Mouse (Mus musculus) midbrain, embryonic 16.5 days (tissue): ENCODE measurements around the gene Dppa5a. TPM values are rescaled to one million over a fixed set of nuclear protein-coding genes. Genes with fewer than 3 reads are reported as not detected.

Experiments used
- ATAC-seq: fragments of 200-750 bp; cut with Nextera tagmentation; 2 replicates; pipeline ENCODE4 v1.8.0; 2017; ENCODE audit warnings: moderate TSS enrichment
- H3K27ac ChIP-seq: fragments of 300-500 bp; sonication (generic); 2 replicates; pipeline ENCODE4 v1.5.1; 2014; ENCODE audit warnings: mild to moderate bottlenecking, low read length, mixed read lengths
- H3K27me3 ChIP-seq: fragments of 300-500 bp; sonication (generic); 2 replicates; pipeline ENCODE4 v1.6.1; 2014; ENCODE audit warnings: low read depth, low read length, mixed read lengths; ENCODE audit not compliant: control insufficient read depth, insufficient read depth
- H3K36me3 ChIP-seq: fragments of 300-500 bp; sonication (generic); 2 replicates; pipeline ENCODE4 v1.6.1; 2014; ENCODE audit warnings: mild to moderate bottlenecking, low read length, moderate library complexity, mixed read lengths; ENCODE audit not compliant: control insufficient read depth, insufficient read depth
- H3K4me1 ChIP-seq: fragments of 300-500 bp; sonication (generic); 2 replicates; pipeline ENCODE4 v1.6.1; 2014; ENCODE audit warnings: mild to moderate bottlenecking, low read length, mixed read lengths; ENCODE audit not compliant: control insufficient read depth, insufficient read depth
- H3K4me2 ChIP-seq: fragments of 300-500 bp; sonication (generic); 2 replicates; pipeline ENCODE4 v1.6.1; 2014; ENCODE audit warnings: mild to moderate bottlenecking, low read length, mixed read lengths
- H3K4me3 ChIP-seq: fragments of 300-500 bp; sonication (generic); 2 replicates; pipeline ENCODE4 v1.5.1; 2014; ENCODE audit warnings: low read depth, mild to moderate bottlenecking, low read length, moderate library complexity, mixed read lengths
- H3K9ac ChIP-seq: fragments of 300-500 bp; sonication (generic); 2 replicates; pipeline ENCODE4 v1.6.1; 2014; ENCODE audit warnings: low read depth, low read length, mixed read lengths
- H3K9me3 ChIP-seq: fragments of 300-500 bp; sonication (generic); replicated peaks from 2 replicates; pipeline ENCODE4 v1.6.1; 2014; ENCODE audit warnings: mild to moderate bottlenecking, low read length, mixed read lengths; ENCODE audit not compliant: control insufficient read depth, poor library complexity, severe bottlenecking
- WGBS: fragments of 180-500 bp; shearing (Covaris S2); extraction: QIAGEN DNeasy Blood & Tissue Kit; methylation state at CpG from one replicate; pipeline ENCODE4 v1.1.7; 2014; 5-methylcytosine and 5-hydroxymethylcytosine counted together
- polyA plus RNA-seq: library from polyadenylated mRNA; unstranded; fragments of >200 nt; fragmentation: Nextera tagmentation; extraction: Ambion mirVana; gene quantifications from 2 replicates; pipeline ENCODE4 v1.2.1, GENCODE M21; 2015

Dppa5a gene
- polyA plus RNA-seq, 1 experiment from 2014 or later = 8.3 TPM

DNA sequence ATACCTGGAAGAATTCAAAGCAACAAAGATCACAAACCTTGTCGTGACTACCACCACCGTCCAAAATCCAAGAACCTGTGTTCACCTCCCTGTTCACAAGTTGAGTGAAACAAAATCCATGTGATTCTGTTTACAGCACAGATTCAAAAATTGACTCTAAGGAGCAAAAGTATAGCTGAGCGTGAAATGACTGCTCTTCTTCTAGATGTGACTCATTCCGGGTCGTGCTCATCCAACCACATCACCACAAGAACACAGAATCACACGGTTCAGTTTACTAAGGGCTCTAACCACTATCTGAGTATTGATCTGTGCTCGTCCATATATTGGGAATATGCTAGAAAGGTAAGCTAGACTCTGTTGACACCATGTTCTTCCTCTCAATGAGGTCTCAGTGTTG lies 19.0 kb upstream of the Dppa5a start:
- Histone ChIP-seq H3K4me1 (no peaks in the 10 kb centered on the region), H3K4me2 (no peak overlapping the region), H3K27ac (no peak overlapping the region), H3K4me3 (no peak overlapping the region), H3K9ac (no peak overlapping the region), H3K36me3 (no peaks in the 10 kb centered on the region), H3K27me3 (no peaks in the 10 kb centered on the region), H3K9me3 (no peaks in the 10 kb centered on the region)
- 86% methylated on average over 7 of the region's 7 CpGs for WGBS
- ATAC-seq = no peak

DNA sequence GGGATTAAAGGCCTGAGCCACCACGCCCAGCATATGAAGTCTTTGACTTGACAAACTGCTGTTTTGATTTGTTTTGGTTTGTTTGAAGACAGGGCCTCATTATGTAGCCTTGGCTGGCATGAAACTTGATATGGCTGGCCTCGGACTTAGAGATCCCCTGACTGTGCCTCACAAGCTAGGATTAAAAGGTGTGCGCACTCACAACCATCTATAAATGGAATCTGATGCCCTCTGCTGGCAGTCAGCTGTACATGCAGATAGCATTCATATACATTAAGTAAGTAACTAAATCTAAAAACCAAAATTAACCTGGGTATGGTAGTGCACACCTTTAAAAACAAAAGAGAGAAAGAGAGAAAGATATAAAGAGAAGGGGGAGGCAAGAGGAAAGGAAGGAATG lies 17.9 kb upstream of the Dppa5a start:
- 46% methylated on average over 3 of the region's 3 CpGs for WGBS
- Histone ChIP-seq H3K4me1 (no peaks in the 10 kb centered on the region), H3K9me3 (no peaks in the 10 kb centered on the region), H3K36me3 (no peaks in the 10 kb centered on the region), H3K4me3 (no peak overlapping the region), H3K27ac (no peak overlapping the region), H3K9ac (no peak overlapping the region), H3K27me3 (no peaks in the 10 kb centered on the region), H3K4me2 (no peak overlapping the region)
- ATAC-seq = no peak

DNA sequence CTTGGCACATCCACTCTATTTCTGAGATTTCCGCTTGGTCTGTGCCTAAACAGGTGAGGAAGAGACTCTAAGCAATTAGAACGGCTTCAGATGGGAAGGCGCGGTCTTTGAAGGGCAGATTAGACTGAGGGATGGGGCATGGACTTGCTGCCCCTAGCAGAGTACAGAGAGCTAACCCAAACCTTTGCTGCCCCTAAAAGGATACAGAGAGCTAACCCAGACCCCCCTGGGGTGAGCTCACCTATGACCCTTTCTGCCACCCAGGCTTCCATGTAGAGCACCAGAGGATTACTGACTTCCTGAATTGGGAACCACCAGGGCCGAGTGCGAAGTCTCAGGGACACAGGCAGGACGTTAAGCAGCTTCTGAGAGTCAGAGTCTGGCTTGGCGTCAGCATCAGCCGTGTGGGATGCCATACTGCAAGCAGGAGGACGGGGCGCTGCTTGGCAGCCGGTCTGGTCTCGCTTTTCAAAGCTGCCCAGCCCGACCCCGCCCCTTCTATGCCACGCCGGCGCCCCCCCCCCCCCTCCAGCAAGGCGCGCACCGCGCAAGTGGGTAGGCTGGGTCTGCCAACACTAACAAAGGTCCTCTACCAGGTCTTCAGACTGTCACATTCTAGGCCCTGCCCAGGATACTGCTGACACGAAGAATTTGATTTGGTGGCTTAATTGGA lies 10.3 kb upstream of the Dppa5a start, which contains the start of gene Ooep:
TSS of gene Ooep (minus strand) at position 613 of the 673 bp plus-strand sequence.
- no peaks in the 10 kb centered on the region for H3K36me3 ChIP-seq
- H3K4me3 ChIP-seq = peak within 1 kb of the TSS; percentile 43
- peak within 1 kb of the TSS; percentile 54 for H3K9ac ChIP-seq
- peak within 1 kb of the TSS; percentile 73 for H3K27ac ChIP-seq
- H3K4me2 ChIP-seq = peak within 1 kb of the TSS; percentile 61
- no peaks in the 10 kb centered on the region for H3K27me3 ChIP-seq
- ATAC-seq = peak; percentile 95
- H3K4me1 ChIP-seq = peaks cover 6% of the 10 kb centered on the region
- no peaks in the 10 kb centered on the region for H3K9me3 ChIP-seq
- WGBS = 2% methylated on average over 17 of the region's 23 CpGs

DNA sequence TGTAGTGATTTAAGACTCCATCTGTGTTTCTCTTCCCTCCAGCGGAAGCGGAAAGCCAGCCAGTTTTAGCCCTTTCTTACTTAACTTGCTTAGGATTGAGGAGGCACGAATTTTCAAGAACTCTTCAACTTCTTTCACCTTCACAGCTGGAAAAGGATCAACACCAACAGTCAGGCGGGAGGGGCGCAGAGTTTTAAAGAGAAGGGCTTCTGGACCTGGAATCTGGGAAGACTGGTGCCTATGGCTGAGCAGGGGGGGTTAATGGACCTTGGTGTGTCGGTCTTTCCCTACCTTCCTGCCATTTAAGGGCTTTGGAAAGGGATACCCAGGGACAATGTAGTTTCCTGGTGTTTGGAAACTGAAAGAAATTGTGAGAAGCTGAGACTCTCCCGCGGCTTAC lies 9.6 kb upstream of the Dppa5a start:
- peak overlapping the region; percentile 43 for H3K4me3 ChIP-seq
- no peaks in the 10 kb centered on the region for H3K36me3 ChIP-seq
- no peak for ATAC-seq
- peak overlapping the region; percentile 61 for H3K4me2 ChIP-seq
- WGBS = 28% methylated on average over 8 of the region's 8 CpGs
- no peaks in the 10 kb centered on the region for H3K27me3 ChIP-seq
- peak overlapping the region; percentile 73 for H3K27ac ChIP-seq
- H3K9ac ChIP-seq = peak overlapping the region; percentile 54
- peaks cover 6% of the 10 kb centered on the region for H3K4me1 ChIP-seq
- no peaks in the 10 kb centered on the region for H3K9me3 ChIP-seq

DNA sequence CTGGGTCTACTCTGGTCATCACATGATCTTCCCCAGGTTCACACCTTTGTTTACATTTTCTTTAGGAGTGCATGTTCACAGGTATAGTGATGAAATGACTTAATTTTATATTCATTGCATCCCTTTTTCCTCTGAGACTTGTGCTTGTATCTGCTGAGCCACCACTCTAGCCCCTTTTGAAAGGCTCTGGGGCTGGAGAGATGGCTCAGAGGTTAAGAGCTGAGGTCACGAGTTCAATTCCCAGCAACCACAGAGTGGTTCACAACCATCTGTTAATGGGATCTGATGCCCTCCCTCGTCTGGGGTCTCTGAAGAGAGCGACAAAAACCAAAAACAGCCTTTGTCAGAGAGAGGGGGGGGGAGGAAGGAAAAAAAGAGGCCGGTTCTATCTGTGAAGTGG lies 7.5 kb upstream of the Dppa5a start:
- no peaks in the 10 kb centered on the region for H3K9me3 ChIP-seq
- H3K9ac ChIP-seq = no peak overlapping the region
- no peaks in the 10 kb centered on the region for H3K27me3 ChIP-seq
- no peaks in the 10 kb centered on the region for H3K36me3 ChIP-seq
- no peak overlapping the region for H3K4me3 ChIP-seq
- 76% methylated on average over 4 of the region's 4 CpGs for WGBS
- no peak for ATAC-seq
- H3K27ac ChIP-seq = no peak overlapping the region
- no peak overlapping the region for H3K4me2 ChIP-seq
- H3K4me1 ChIP-seq = peaks cover 6% of the 10 kb centered on the region

DNA sequence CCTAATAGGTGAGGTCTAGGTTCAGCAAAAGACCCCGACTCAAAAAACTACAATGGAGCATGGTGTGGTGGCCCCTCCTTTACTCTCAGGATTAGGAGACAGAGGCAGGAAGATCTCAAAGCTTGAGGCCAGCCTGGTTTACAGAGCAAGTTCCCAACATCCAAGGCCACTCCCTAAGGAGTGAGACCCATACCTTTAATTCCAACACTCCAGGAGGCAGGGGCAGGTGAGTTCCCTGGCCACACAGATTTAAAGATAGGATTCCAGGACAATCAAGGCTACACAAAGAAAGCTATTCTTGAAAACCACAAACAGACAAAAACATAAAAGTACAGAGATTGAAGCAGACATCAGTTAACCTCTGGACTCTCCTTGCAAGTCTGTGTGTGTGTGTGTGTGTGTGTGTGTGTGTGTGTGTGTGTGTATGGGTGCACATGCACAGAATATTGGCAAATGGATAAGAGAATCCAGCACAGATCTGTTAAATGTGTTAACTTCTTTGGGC lies 7.0 kb upstream of the Dppa5a start:
- H3K4me1 ChIP-seq = peaks cover 6% of the 10 kb centered on the region
- H3K4me3 ChIP-seq = no peak overlapping the region
- H3K9me3 ChIP-seq = no peaks in the 10 kb centered on the region
- H3K27ac ChIP-seq = no peak overlapping the region
- no peak overlapping the region for H3K9ac ChIP-seq
- ATAC-seq = no peak
- WGBS = 81% methylated on average over 1 of the region's 1 CpGs
- no peaks in the 10 kb centered on the region for H3K36me3 ChIP-seq
- H3K27me3 ChIP-seq = no peaks in the 10 kb centered on the region
- no peak overlapping the region for H3K4me2 ChIP-seq

DNA sequence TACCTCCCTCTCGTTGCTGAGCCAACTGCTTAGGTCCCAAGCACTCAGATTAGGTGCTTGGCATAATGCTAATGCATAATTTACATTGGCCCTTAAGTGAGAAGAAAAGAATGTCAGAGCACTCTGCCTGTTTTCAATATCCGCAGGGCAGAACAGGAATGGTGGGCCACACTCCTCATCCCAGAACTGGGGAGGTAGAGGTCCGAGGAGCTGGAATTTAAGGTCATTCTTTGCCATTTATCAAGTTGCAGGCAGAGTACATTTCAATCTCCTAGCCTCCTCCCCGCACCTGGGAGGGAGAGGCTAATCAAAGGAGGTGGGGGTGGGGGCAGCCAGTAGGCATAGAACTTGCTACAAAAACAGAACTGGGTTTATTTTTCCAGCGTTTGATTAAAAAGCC lies 6.4 kb upstream of the Dppa5a start:
- no peak for ATAC-seq
- 62% methylated on average over 5 of the region's 5 CpGs for WGBS

DNA sequence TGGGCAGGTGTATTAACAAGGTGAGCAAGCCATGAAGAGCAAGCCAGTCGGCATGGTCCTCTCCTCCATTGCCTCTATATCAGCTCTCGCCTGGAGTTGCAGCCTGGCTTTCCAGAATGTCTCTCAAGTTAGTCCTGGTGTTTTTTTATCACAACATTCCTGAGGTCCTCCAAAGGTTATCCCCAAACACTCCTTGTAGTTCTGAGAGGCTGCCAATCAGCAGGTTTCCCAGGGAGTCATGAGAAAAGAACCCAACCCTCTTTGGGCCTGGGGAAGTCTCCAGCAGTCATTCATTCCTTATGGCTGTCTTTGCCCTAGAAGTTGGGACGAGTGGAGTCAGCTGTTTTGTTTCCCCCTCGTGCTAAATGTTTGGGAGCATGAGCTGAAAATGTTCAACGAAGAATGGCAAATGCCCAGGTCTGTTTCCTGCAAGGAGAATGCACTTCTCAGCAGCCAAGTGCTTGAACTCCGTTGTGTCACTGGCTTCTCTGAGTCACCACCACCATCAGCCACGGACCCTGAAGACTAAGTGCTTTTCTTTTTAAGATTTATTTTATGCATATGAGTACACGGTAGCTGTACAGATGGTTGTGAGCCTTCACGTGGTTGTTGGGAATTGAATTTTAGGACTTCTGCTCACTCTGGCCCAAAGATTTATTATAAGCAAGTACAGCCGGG lies 5.0 kb upstream of the Dppa5a start:
- H3K4me3 ChIP-seq = no peak overlapping the region
- H3K9ac ChIP-seq = no peak overlapping the region
- H3K27me3 ChIP-seq = no peaks in the 10 kb centered on the region
- H3K4me1 ChIP-seq = peaks cover 5% of the 10 kb centered on the region
- WGBS = 90% methylated on average over 10 of the region's 10 CpGs
- no peak overlapping the region for H3K4me2 ChIP-seq
- no peak overlapping the region for H3K27ac ChIP-seq
- H3K36me3 ChIP-seq = no peaks in the 10 kb centered on the region
- no peaks in the 10 kb centered on the region for H3K9me3 ChIP-seq
- no peak for ATAC-seq

More for the DNA sequence above, 6.4 kb upstream of the Dppa5a start:
- H3K27ac ChIP-seq = no peak overlapping the region
- H3K9ac ChIP-seq = no peak overlapping the region
- no peaks in the 10 kb centered on the region for H3K36me3 ChIP-seq
- peaks cover 6% of the 10 kb centered on the region for H3K4me1 ChIP-seq
- no peaks in the 10 kb centered on the region for H3K9me3 ChIP-seq
- no peaks in the 10 kb centered on the region for H3K27me3 ChIP-seq
- H3K4me2 ChIP-seq = no peak overlapping the region
- H3K4me3 ChIP-seq = no peak overlapping the region

DNA sequence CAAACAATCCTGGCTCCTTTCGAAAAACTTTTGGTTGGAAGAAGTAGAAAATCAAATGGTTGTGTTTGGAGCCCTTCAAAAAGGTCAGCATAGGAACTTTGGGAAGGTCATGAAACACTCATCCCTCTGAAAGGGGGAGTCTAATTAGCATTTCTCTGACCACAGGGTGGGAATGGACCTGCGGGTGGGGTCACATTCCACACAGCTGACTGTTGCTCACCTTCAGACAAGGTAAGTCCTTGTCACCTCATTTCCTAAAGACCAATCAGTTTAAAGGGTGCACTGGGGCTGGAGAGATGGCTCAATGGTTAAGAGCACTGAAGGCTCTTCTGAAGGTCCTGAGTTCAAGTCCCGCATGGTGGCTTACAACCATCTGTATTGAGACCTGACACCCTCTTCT lies 3.5 kb upstream of the Dppa5a start:
- H3K9me3 ChIP-seq = no peaks in the 10 kb centered on the region
- 93% methylated on average over 3 of the region's 3 CpGs for WGBS

More for the DNA sequence above, 3.5 kb upstream of the Dppa5a start:
- no peaks in the 10 kb centered on the region for H3K36me3 ChIP-seq
- H3K27me3 ChIP-seq = no peaks in the 10 kb centered on the region
- no peak overlapping the region for H3K4me2 ChIP-seq
- no peak for ATAC-seq
- H3K4me1 ChIP-seq = no peaks in the 10 kb centered on the region
- H3K9ac ChIP-seq = no peak overlapping the region
- H3K4me3 ChIP-seq = no peak overlapping the region
- H3K27ac ChIP-seq = no peak overlapping the region
